Mouse (Mus musculus) adrenal gland, postnatal 4 days (tissue): ENCODE measurements around the gene Gm16223. TPM values are rescaled to one million over a fixed set of nuclear protein-coding genes. Genes with fewer than 3 reads are reported as not detected.

Experiments
- DNase-seq, 2 experiments: peaks; one replicate each; pipeline ENCODE4 v3.0.0; 2021 to 2022; ENCODE audit warnings: low spot score in 2 of 2, mixed read lengths in 2 of 2
- total RNA-seq, 2 experiments: library from RNA; stranded (reverse); gene quantifications; 2 replicates each; pipeline ENCODE4 v1.2.3; 2021

The Gm16223 gene
- total RNA-seq, 2 experiments from 2014 or later: 0.14 TPM; not detected in 1

DNA sequence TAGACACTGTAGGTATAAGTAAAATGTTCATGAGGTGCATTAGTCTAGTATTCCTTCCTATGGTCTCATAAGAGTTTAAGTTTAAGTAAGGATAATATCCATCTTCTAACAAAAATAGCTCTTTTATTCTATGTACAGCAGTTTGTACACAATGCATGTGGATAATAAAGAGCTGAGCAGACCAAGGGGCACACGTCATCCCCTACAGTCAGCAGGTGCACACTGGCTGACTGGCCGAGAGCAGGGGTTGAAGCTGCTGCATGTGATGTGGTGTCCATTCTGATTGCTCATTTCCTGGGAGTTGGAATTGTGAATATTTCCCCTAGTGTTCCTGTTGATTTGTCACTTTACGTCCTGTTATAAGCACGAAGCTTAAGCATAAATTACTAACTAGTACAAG, 144.6 kb downstream of the Gm16223 start:
- no peak for DNase-seq

DNA sequence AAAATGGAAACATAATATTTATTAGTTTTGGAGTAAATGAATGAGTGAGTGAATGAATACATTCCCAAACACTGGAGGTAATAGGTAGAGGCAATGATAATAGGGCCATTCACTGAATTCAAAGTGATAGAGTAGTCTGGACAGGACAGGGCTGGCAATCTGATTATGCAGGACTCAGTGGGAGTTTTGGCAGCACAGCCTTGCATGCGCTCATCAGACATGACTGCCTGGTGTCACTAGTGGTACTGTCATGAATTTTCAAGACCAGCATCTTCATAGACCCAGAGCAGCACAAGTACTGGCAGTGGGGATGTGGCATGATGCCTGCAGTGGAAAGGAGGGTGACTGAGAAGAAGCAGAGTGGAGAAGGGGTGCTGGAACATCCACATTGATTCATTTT, 157.1 kb downstream of the Gm16223 start:
- no peak for DNase-seq

DNA sequence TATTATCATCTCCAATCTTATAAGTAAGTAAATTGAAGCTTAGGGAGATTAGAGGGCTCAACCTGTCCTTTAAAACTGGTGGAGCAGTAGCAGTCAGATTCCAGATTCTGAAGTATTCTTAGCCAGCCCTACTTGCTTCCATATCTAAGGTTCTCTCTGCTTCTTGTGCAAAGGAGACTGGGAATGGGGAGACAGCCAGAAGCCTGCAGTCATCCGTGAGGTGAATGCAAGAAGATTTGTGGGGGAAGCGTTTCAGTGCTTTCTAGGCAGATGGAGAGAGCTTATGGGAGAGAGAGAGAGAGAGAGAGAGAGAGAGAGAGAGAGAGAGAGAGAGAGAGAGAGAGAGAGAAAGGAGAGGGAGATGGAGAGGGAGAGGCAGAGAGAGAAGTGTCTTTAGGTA, 160.9 kb downstream of the Gm16223 start:
- no peak for DNase-seq

DNA sequence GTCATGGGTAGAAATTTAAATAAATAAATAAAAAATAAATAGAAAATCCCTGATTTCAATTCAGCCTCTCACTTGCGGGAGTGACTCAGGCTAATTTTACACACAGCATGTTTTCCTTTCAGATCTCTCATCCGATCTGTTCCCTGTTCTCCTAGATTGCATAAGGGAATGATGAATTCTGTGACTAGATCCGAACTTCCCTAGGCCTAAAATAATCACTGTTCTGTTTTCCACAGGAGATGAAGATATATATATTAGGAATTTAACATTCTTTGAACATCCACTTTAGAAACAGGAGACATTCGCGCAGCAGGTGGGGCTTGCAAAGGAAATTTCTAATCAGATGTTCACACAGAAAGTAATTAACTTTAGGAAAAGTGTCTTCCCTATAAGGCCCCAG, 171.5 kb downstream of the Gm16223 start:
- DNase-seq: no peak

DNA sequence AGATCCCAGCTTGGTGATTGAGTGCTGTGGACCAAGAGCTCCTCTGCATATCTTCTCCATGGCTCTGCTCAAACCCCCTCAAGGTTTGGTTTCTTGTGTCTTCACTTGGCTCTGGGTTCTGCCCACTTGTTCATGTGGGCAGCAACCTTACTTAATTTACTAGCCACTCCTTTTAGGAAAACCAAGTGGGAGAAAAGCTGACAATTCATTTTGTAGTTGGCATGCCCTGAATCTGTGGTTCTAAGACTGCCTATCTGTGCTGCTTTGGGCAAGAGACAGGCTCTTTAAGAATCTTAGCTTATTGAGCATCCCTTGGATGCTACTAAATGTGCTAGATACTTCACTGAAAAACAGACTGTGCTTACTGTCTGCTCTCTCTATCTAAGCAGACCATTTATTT, 172.0 kb downstream of the Gm16223 start:
- no peak for DNase-seq

DNA sequence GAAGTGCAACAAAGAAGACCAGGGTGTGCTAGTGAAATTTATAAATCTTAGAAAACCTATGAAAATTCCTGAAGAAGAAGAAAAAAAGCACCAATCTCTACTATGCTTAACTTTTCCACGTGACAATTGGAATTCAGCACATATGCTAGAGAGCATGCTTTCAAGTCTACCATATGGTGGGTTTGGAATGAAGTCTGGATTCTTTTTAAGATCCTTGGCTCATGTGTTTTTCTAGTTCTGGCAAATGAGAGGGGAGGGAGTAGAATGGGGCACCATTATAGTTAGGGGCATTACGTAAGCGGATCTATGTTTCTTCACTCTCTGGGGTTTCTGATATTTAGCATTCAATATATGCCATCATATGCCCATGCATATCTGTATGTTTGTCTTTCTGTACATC, 182.6 kb downstream of the Gm16223 start:
- no peak for DNase-seq

Other genes with a start within 250 kb of the Gm16223 start
- gene Bod1l, start 223.6 kb upstream of the Gm16223 start, total RNA-seq: 10 to 100 TPM; 33.7 to 36.9 TPM